Mouse (Mus musculus) sigmoid colon, adult 10 weeks (tissue): ENCODE data around the gene Efnb3. TPM values are rescaled to one million over a fixed set of nuclear protein-coding genes. Genes with fewer than 3 reads are reported as not detected.

Experiments
- polyA plus RNA-seq: library from polyadenylated mRNA; stranded (reverse); fragments of 350-450 nt; fragmentation: Illumina TruSeq; extraction: RNeasy Lipid Tissue Mini Kit (QIAGEN cat#74804); gene quantifications from one replicate; pipeline ENCODE4 v1.2.3, GENCODE M21; 2014; ENCODE audit warnings: low read depth, low replicate concordance

The Efnb3 gene
- polyA plus RNA-seq = 0.38 TPM

DNA sequence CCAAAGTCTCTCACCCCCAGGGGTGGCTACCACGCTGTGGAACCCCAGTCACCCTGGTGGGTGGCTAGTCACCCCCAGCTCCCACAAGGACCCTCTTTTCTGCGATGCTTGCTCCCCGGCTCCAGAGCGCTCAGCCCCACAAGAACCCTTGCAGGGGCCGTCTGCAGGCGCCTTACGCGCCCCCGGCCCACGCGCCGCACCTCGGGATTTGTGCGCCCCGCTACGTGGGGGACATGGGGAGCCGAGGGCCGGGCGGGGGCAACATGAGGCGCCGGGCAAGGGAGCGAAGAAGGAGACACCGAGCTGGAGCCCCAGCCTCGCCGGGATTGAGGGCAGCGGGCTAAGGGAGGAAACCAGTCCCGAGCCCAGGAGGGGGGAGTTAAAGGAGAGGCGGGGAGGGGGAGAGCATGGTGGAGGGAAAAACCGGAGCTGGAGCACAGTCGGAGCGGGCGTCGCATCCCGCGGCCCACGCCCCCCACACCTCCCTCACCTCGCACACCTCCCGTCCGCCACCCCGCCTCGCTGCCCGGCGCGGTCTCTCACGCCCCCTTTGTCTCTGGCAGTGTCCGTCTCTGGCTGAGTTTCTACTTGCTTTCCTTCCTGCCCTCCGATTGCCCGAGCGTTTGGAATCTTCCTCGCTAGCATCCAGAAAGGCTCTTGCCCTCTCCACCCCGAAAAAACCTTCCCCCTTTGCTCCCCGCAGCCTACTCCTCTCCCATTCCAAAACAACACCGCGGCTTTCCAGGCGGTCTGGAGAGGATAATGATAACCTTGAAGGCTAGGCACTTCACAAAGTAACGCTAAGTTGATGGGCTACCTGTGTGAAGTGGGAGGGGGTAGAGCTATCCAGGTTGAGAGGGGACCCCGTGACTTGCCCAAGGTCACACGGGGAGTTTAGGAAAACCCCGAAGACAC lies at the start of gene Efnb3:
Gene Efnb3 (minus strand): TSS at position 355 of the 915 bp plus-strand sequence.

DNA sequence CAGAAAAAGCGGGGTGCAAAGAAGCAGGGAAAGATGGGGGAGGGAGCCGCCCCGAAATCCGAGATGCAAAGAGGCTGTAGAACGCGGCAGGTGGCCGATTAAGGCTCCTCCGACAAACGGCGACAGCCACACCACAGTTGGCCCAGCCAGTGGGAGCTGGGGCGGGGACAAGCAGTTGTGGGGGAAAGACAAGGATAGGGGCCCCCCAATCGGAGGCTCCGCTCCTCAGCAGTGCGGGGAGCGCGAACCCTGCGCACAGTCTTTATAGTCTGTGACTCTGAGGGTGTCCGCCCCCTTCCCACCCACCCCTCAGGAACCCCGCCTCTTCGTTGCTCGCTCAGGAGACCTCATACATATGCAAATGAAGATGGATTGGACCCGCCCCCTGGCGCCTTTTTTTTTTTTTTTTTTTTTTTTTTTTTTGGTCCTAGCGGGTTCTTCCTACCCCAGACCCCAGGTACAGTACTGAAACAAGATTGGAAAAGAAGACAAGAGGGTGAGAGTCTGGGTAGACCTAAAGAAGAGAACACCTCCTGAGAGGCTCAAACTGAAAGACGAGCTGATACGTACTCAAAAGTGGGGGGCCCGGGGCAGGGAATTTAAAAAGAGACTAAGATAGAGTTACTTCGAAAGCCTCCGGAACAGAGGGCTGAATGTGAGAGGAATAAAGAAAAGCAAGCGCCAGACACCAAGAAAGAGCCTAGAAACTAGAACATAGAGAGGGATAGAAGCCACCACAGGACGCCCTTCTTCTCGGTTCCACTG lies 45.9 kb upstream of the Efnb3 start, which contains the start of gene Atp1b2:
Gene Atp1b2 (minus strand): TSS at position 217 of the 765 bp plus-strand sequence.

DNA sequence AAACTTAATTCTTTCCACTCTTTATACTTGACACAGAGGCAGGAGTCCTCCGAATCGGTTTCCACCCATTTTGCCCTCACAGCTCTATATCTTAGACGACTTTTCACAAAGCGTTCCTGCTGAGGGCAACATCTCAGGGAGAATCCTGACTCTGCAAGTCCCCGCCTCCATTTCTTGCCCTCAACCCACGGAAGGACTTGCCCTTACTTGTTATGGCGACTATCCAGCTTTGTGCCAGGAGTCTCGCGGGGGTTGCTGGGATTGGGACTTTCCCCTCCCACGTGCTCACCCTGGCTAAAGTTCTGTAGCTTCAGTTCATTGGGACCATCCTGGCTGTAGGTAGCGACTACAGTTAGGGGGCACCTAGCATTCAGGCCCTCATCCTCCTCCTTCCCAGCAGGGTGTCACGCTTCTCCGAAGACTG lies 20.1 kb upstream of the Efnb3 start, which contains the start of the genes Wrap53 and Trp53:
Gene Wrap53 (minus strand): TSS at position 165 of the 424 bp plus-strand sequence.
Gene Trp53 (plus strand): TSS at position 269 of the 424 bp plus-strand sequence.

DNA sequence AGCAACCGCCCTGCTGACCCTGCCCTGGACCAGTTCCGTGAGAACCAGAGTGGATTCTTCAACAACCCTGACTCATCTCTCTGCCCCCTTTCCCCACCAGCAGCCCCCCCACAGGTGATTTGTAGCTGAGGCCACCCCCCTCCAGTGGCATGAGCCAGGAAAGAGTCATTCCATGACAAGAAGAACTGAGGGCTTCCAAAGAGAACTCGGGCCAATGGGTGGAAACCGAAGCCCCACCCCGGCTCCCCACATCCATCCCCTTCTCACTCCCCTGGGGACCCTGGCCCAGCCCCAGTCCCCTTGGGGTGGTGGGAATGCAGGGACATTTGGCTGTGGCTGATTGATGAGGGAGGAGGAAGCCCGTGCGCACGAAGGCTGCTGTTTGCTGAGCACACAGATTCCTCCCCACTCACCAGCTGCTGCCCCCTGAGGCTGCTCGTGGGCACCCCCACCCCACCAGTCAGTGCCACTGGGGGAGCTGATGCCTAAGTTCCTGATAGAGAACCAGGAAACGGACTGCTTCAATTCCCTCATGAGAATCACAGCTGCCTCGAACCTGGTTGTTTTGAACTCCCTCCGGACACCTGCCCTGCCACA lies 10.8 kb downstream of the Efnb3 start, which contains the start of gene Dnah2:
Gene Dnah2 (minus strand): TSS at position 51 of the 597 bp plus-strand sequence.

Other genes with a start within 250 kb of the Efnb3 start
- gene Cntrob, start 236.4 kb downstream of the Efnb3 start, polyA plus RNA-seq = 6.8 TPM
- gene Trappc1, start 236.2 kb downstream of the Efnb3 start, polyA plus RNA-seq = 40.4 TPM
- 0.25 TPM for gene Kcnab3, start 233.9 kb downstream of the Efnb3 start, polyA plus RNA-seq
- gene Rnf227, start 219.7 kb downstream of the Efnb3 start, polyA plus RNA-seq = 5.9 TPM
- 17.9 TPM for gene Chd3, start 190.8 kb downstream of the Efnb3 start, polyA plus RNA-seq
- gene Naa38, start 164.7 kb downstream of the Efnb3 start, polyA plus RNA-seq = 5.3 TPM
- gene Cyb5d1, start 164.6 kb downstream of the Efnb3 start, polyA plus RNA-seq = 31.9 TPM
- not detected for gene Tmem88, start 162.0 kb downstream of the Efnb3 start, polyA plus RNA-seq
- 7.2 TPM for gene Kdm6b, start 146.5 kb downstream of the Efnb3 start, polyA plus RNA-seq
- gene Dnah2, start 11.1 kb downstream of the Efnb3 start, polyA plus RNA-seq = 0.13 TPM
- gene Wrap53, start 20.1 kb upstream of the Efnb3 start, polyA plus RNA-seq = 1.9 TPM
- gene Trp53, start 20.2 kb upstream of the Efnb3 start, polyA plus RNA-seq = 6.8 TPM
- 6.9 TPM for gene Atp1b2, start 45.7 kb upstream of the Efnb3 start, polyA plus RNA-seq
- not detected for gene Shbg, start 57.7 kb upstream of the Efnb3 start, polyA plus RNA-seq
- 1.7 TPM for gene Sat2, start 61.8 kb upstream of the Efnb3 start, polyA plus RNA-seq
- 12.4 TPM for gene Fxr2, start 72.8 kb upstream of the Efnb3 start, polyA plus RNA-seq
- gene Sox15, start 95.1 kb upstream of the Efnb3 start, polyA plus RNA-seq = not detected
- gene Mpdu1, start 102.4 kb upstream of the Efnb3 start, polyA plus RNA-seq = 20.3 TPM
- 2.6 TPM for gene Cd68, start 105.9 kb upstream of the Efnb3 start, polyA plus RNA-seq
- gene Eif4a1, start 112.2 kb upstream of the Efnb3 start, polyA plus RNA-seq = 463 TPM
- gene Senp3, start 121.9 kb upstream of the Efnb3 start, polyA plus RNA-seq = 129 TPM
- gene Tnfsf13, start 125.6 kb upstream of the Efnb3 start, polyA plus RNA-seq = 38.2 TPM
- gene Tnfsf12, start 135.6 kb upstream of the Efnb3 start, polyA plus RNA-seq = 1.6 TPM
- 8.2 TPM for gene Tnfsfm13, start 135.9 kb upstream of the Efnb3 start, polyA plus RNA-seq
- gene Polr2a, start 198.4 kb upstream of the Efnb3 start, polyA plus RNA-seq = 25.7 TPM
- not detected for gene Slc35g3, start 201.8 kb upstream of the Efnb3 start, polyA plus RNA-seq
- 17.7 TPM for gene Zbtb4, start 205.7 kb upstream of the Efnb3 start, polyA plus RNA-seq
- 4.0 TPM for gene Chrnb1, start 235.7 kb upstream of the Efnb3 start, polyA plus RNA-seq
- gene Fgf11, start 241.7 kb upstream of the Efnb3 start, polyA plus RNA-seq = 9.5 TPM
- 11.7 TPM for gene Tmem102, start 245.4 kb upstream of the Efnb3 start, polyA plus RNA-seq